Mouse (Mus musculus) liver, adult 2 months (tissue): ENCODE data around the gene Hoxc6.

Source experiments
- CTCF ChIP-seq: fragments of 200-500 bp; IDR thresholded peaks from 2 replicates; pipeline ENCODE4 v1.5.1; 2011; ENCODE audit warnings: low read depth, low read length, control low read depth
- POLR2A ChIP-seq: fragments of 200-500 bp; IDR thresholded peaks from 2 replicates; pipeline ENCODE4 v1.6.1; 2011; ENCODE audit warnings: low read length, control low read depth; ENCODE audit not compliant: insufficient read depth; ENCODE audit errors: extremely low read depth

- TF ChIP-seq CTCF (no peak), POLR2A (no peak)
These were observed 39.5 kb downstream of the Hoxc6 start for GRCm38 (mm10) chr15:103037579-103037978.
